Mouse (Mus musculus) E14TG2a.4 (cell line): ENCODE measurements around the gene Prr19.
"Not testable (repeated sequence)": the region's sequence is repeated elsewhere in the genome, so short reads cannot be mapped to it uniquely, and the experiment has no call there.

Experiments
- H3K27me3 ChIP-seq: 2 replicates; pipeline ENCODE4 v1.6.1; 2014; ENCODE audit warnings: low read length, control low read depth; ENCODE audit not compliant: insufficient read depth
- H3K36me3 ChIP-seq: 2 replicates; pipeline ENCODE4 v1.6.1; 2014; ENCODE audit warnings: low read length, control low read depth; ENCODE audit not compliant: insufficient read depth
- H3K4me1 ChIP-seq: replicated peaks from 2 replicates; pipeline ENCODE4 v1.6.1; 2014; ENCODE audit warnings: low read depth, low read length, control low read depth
- H3K4me3 ChIP-seq: replicated peaks from 2 replicates; pipeline ENCODE4 v1.5.1; 2014; ENCODE audit warnings: mild to moderate bottlenecking, low read length
- H3K9me3 ChIP-seq: 2 replicates; pipeline ENCODE4 v1.6.1; 2014; ENCODE audit warnings: low read length, control low read depth
- CTCF ChIP-seq: conservative IDR thresholded peaks from 2 replicates; pipeline ENCODE4 v1.5.1; 2014; ENCODE audit warnings: low read length
- NANOG ChIP-seq: IDR thresholded peaks from 2 replicates; pipeline ENCODE4 v1.6.1; 2014; ENCODE audit warnings: borderline replicate concordance, low read length, mixed read lengths
- POU5F1 ChIP-seq: IDR thresholded peaks from 2 replicates; pipeline ENCODE4 v1.6.1; 2014; ENCODE audit warnings: low read length, borderline replicate concordance

The Prr19 gene

DNA sequence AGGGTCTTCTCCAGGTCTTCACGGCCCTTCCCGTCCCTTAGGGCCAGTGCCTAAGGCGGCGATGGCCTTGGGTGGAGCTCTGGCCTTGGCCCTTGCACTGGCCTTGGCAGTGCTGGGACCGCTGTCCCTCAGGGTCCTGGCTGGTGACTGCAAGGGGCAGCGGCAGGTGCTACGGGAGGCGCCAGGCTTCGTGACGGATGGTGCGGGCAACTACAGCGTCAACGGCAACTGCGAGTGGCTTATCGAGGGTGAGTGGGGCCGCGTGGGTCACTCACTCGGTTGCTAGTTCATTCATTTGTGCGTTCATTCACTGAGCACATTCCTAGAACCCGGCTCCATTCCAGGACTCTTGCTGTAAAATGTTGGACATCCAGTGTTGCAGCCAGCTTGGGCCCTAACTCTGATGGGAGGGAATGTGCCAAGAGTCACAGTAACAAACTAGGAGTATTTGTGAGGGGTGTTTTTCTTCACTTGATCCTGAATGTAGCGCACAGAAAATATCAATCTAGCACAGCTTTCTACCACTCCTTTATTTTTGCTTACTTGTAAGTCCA, 16.3 kb downstream of the Prr19 start:
- H3K4me1 ChIP-seq, result peaks cover 65% of the 10 kb centered on the region
- peak overlapping the region; percentile 92 for H3K4me3 ChIP-seq
- peaks cover 19% of the 10 kb centered on the region for H3K27me3 ChIP-seq
- peaks cover 8% of the 10 kb centered on the region; the same call in 1 of the 2 replicates for H3K36me3 ChIP-seq
- TF ChIP-seq CTCF, result no peak
- TF ChIP-seq NANOG, result no peak
- no peak for TF ChIP-seq POU5F1
- H3K9me3 ChIP-seq, result no peaks in the 10 kb centered on the region

DNA sequence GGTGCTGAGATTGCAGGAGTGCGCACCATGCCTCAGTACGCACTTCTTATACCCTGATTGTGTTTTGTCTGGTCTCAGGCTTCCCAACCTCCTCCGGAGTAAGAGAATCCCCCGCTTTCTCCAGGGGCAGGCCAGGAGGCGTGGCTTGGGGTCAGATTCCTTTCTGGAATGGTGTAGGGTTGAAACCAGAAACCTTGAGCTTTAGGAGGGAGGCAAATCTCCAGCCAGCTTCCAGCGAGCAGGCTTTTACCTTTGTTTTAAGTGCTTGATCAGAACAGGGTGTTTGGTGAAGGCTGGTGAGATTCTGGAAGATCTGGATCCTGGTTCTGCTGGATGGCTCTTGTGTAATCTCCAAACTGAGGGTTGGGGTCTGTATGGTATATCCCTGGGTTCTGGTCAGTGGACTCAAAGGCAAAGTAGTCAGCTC, 20.9 kb downstream of the Prr19 start:
- peaks cover 70% of the 10 kb centered on the region for H3K4me1 ChIP-seq
- H3K36me3 ChIP-seq, result peaks cover 15% of the 10 kb centered on the region; the same call in 1 of the 2 replicates
- H3K4me3 ChIP-seq, result peak overlapping the region; percentile 53
- H3K27me3 ChIP-seq, result no peaks in the 10 kb centered on the region
- no peak for TF ChIP-seq NANOG
- no peak for TF ChIP-seq POU5F1
- no peak for TF ChIP-seq CTCF
- H3K9me3 ChIP-seq, result peaks cover 3% of the 10 kb centered on the region; the same call in 1 of the 2 replicates

DNA sequence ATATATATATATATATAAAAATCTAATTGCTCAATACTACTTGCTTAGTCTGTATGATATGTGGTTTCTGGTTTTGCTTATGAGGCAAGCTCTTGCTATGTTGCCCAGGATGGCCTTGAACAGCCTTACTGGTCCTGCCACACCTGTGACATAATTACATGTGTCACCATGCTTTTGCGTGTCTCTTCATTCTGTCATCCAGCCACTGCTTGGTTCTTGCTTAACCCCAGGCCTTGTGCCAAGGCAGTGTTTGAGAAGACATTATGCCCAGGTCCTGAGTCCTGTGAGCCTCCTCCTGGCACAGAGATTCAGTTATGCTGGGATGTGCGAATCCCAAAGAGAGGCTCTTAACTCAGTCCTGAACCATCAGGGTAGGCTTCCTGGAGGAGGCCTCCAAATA, 22.0 kb downstream of the Prr19 start:
- no peak overlapping the region for H3K4me3 ChIP-seq
- peaks cover 63% of the 10 kb centered on the region for H3K4me1 ChIP-seq
- peaks cover 26% of the 10 kb centered on the region for H3K36me3 ChIP-seq
- H3K27me3 ChIP-seq, result no peaks in the 10 kb centered on the region
- TF ChIP-seq NANOG (no peak), POU5F1 (no peak), CTCF (no peak)
- H3K9me3 ChIP-seq, result peaks cover 3% of the 10 kb centered on the region; the same call in 1 of the 2 replicates

DNA sequence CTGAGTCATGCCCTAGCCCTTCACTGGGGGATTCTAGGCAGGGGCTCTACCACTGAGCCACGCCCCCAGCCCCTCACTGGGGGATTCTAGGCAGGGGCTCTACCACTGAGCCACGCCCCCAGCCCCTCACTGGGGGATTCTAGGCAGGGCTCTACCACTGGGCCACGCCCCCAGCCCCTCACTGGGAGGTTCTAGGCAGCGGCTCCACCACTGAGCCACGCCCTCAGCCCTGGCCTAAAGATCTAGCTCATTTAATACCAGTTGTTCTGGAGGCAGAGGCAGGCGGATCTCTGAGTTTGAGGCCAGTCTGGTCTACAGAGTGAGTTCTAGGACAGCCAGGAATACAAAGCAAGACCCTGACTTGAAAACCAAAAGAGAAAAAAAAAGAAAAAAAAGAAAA, 24.2 kb downstream of the Prr19 start:
- not testable (repeated sequence) for H3K4me3 ChIP-seq, H3K9me3 ChIP-seq, H3K27me3 ChIP-seq
- Histone ChIP-seq H3K36me3 (peaks cover 38% of the 10 kb centered on the region), H3K4me1 (peaks cover 50% of the 10 kb centered on the region)

DNA sequence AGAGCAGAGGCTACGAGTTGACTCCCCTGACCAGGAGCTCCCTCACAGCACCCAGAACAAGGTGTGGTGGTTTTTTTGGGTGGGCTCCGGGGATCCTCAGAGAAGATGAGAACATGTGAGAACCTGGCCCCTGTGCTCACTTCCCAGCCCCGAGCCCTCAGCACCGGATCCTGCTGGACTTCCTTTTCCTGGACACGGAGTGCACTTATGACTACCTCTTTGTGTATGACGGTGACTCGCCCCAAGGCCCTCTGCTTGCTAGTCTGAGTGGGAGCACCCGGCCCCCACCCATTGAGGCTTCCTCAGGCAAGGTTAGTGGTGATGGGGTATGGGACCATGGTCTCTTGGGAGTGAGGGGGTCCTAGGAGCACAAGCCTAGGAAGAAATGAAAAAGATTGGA, 25.0 kb downstream of the Prr19 start:
- TF ChIP-seq CTCF, result no peak
- TF ChIP-seq POU5F1, result no peak
- Histone ChIP-seq H3K4me3 (no peak overlapping the region), H3K9me3 (peaks cover 3% of the 10 kb centered on the region; the same call in 1 of the 2 replicates), H3K27me3 (no peaks in the 10 kb centered on the region), H3K36me3 (peaks cover 46% of the 10 kb centered on the region), H3K4me1 (peaks cover 46% of the 10 kb centered on the region)

DNA sequence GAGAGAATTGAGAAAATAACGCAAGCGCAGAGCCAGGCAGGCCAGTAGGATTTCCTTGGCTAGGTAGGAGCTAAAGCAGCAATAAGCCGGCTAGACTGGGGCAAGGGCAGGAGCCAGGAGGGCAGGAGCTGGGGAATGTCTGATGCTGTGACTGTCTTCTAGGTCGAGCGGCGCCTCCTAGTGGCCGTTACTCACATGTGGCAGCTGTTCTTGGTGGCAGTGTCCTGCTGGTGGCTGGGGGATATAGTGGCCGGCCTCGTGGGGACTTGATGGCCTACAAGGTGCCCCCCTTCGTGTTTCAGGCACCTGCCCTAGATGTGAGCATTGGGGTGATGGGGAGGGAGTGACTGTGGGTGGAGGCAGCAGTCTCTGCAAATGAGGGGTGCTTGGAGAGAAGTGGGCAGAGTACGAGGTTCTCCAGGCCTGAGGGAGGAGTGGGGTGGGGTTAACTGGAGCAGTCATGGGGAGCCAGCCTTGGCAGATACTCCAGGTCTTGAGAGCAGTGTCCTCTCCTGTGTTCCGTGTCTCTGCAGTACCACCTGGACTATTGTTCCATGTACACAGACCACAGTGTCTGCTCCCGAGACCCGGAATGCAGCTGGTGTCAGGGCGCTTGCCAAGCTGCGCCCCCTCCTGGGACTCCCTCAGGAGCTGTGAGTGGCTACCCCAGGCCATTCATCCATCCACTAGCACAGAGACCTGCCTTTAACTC, 32.5 kb downstream of the Prr19 start:
- Histone ChIP-seq H3K4me3 (no peak overlapping the region), H3K36me3 (peaks cover 78% of the 10 kb centered on the region), H3K4me1 (peaks cover 10% of the 10 kb centered on the region), H3K27me3 (no peaks in the 10 kb centered on the region), H3K9me3 (no peaks in the 10 kb centered on the region)
- TF ChIP-seq CTCF, result peak; percentile 74
- TF ChIP-seq POU5F1, result no peak

DNA sequence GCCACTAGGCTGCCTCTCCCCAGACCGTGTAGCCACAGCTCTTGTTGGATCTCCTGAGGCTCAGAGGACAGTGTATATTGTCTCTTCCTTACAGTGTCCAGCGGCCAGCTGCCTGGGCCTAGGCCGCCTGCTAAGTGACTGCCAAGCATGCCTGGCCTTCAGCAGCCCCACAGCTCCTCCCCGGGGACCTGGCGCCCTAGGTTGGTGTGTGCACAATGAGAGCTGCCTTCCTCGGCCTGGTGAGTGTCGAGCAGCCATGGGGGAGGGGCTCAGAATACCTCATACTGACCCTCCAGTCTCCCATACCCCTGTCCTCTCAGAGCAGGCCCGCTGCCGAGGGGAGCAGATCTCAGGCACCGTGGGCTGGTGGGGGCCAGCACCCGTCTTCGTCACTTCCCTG, 33.3 kb downstream of the Prr19 start:
- TF ChIP-seq CTCF (no peak), POU5F1 (no peak), NANOG (no peak)
- Histone ChIP-seq H3K4me1 (peaks cover 13% of the 10 kb centered on the region), H3K9me3 (no peaks in the 10 kb centered on the region), H3K27me3 (no peaks in the 10 kb centered on the region), H3K36me3 (peaks cover 79% of the 10 kb centered on the region), H3K4me3 (no peak overlapping the region)

DNA sequence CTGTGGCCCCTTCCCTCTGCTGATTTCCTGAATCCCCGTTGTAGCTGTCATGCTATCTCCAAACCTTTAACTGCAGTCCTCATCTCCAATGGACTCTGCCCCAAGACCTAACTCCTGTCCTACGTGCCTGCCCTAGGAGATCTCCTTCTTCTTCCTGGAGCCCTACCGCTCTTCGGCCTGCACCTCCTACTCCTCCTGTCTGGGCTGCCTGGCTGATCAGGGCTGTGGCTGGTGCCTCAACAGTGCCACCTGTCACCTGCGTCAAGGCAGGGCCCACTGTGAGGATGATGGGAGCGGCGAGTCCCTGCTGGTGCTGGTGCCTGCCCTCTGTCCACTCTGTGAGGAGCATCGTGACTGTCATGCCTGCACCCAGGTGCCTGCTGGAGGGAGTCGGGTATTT, 38.1 kb downstream of the Prr19 start:
- H3K27me3 ChIP-seq, result no peaks in the 10 kb centered on the region
- H3K9me3 ChIP-seq, result no peaks in the 10 kb centered on the region
- peaks cover 90% of the 10 kb centered on the region for H3K36me3 ChIP-seq
- no peak overlapping the region for H3K4me3 ChIP-seq
- peaks cover 34% of the 10 kb centered on the region for H3K4me1 ChIP-seq
- TF ChIP-seq NANOG (no peak), CTCF (no peak), POU5F1 (no peak)

DNA sequence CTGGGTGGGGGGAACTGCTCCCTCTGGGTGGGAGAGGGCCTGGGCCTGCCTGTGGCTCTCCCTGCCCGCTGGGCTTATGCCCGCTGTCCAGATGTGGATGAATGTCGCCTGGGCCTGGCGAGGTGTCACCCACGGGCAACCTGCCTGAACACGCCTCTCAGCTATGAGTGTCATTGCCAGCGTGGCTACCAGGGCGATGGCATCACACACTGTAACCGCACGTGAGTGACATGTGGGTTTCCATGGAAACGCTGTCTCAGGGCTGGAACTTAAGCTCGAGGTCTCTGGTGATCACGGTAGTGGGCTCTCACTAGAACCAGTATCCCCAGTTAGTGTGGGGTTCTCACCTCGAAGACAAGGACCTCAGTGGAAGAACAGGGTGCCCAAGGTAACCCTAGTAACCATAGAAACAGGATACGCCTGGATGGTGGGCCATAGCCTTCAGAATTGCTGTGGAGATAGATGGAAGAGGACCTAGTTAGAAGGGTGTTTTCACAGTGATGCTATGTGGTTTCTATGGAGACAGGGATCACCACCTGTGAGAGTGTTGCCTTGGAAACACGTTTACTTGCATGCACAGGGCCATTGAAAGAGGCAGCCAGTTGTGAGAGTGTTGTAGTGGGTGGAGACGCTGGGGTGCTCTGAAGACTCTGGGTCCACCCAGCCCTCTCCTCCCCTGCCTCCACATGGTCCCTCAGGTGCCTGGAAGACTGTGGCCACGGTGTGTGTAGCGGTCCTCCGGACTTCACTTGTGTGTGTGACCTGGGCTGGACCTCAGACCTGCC, 40.0 kb downstream of the Prr19 start:
- no peak for TF ChIP-seq POU5F1

More for the DNA sequence above, 40.0 kb downstream of the Prr19 start:
- Histone ChIP-seq H3K9me3 (no peaks in the 10 kb centered on the region), H3K4me3 (no peak overlapping the region), H3K27me3 (no peaks in the 10 kb centered on the region), H3K4me1 (peaks cover 52% of the 10 kb centered on the region), H3K36me3 (peaks cover 87% of the 10 kb centered on the region)
